Comparison of ENCODE assay signal across 7 mouse cellular contexts in the genomic region with DNA sequence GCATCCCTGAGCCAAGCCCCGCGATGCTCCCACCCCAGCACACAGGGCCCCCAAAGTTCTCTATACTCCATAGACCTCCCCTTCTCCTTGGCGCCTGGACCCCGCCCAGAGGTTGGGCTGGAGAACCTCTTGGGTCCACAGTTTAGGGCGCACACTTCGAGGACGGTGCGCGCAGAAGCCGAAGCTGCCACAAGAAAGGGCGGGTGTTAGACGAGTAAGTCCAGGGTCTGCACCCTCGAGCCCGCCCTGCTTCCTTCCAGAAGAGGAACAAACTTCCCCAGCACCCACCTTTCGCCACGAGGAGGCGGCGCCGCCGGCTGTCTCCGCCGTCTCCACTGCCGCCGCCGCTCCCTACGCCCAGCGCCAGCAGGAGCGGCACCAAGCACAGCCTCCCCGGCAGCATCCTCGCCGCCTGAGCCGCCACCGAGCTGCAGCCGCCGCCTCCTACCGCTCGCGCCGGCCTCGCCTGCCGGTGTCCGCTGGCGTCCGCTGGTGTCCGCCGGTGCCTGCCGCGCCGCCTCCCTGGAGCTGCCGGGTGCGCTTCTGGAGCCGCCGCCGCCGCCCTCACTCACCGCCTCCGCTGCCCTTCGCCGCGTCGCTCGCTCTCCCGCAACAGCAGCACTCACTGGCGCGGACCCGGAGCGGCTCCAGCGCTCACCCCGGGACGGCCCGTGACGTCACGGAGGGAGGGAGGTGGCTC. TPM values are rescaled to one million over a fixed set of nuclear protein-coding genes. Genes with fewer than 3 reads are reported as not detected.
DNase-seq lines count a peak whose midpoint lies in the region; ATAC-seq and TF ChIP-seq lines count a peak whose summit lies in the region.

A gene (minus strand): TSS at position 609 of the 700 bp plus-strand sequence.

- DNase-seq in adrenal gland, postnatal 14 days, result peak; percentile 72
- peak; percentile 74 to 84 for DNase-seq in cerebellum, postnatal 36 days
- peak; percentile 76 to 78 for DNase-seq in frontal cortex, postnatal 36 days (ENCODE audit: low spot score in 2 of 2)
- DNase-seq in left cerebral cortex, postnatal 25 days (ENCODE audit: low spot score in 2 of 2), result peak; percentile 79 to 90
- peak; percentile 88 for DNase-seq in midbrain, embryonic 10.5 days (ENCODE audit: low spot score)

- H3K9me3 ChIP-seq in intestine, embryonic 16.5 days (ENCODE audit: control insufficient read depth, low read length), result no peaks in the 10 kb centered on the region
- H3K9me3 ChIP-seq in midbrain, embryonic 10.5 days (replicated peaks), result no peaks in the 10 kb centered on the region

- TF ChIP-seq CTCF in small intestine, adult 2 months (IDR thresholded peaks at IDR 0.05; ENCODE audit: extremely low read depth, insufficient read length, insufficient replicate concordance, low read depth, low read length), result no peak

- intact Hi-C loops in left cerebral cortex, postnatal 25 days (cut with DNase I), result loop anchor here (2.0 to 10.0 kb wide), 8 partner anchors 80 to 736 kb away; no protein-coding TSS in a partner anchor

- no peaks in the 10 kb centered on the region for H3K36me3 ChIP-seq in intestine, embryonic 16.5 days (ENCODE audit: control insufficient read depth, insufficient read depth, low read length)
- no peaks in the 10 kb centered on the region for H3K36me3 ChIP-seq in midbrain, embryonic 10.5 days
- no peaks in the 10 kb centered on the region for H3K36me3 ChIP-seq in small intestine, adult 2 months (ENCODE audit: control insufficient read depth, insufficient read depth, low read length)

- no peak within 1 kb of the TSS for H3K27ac ChIP-seq in intestine, embryonic 16.5 days (ENCODE audit: low read length)
- peak within 1 kb of the TSS; percentile 77 for H3K27ac ChIP-seq in midbrain, embryonic 10.5 days (replicated peaks)
- H3K27ac ChIP-seq in small intestine, adult 2 months (ENCODE audit: insufficient read depth, low read depth, low read length), result no peak within 1 kb of the TSS

- peak within 1 kb of the TSS; percentile 64 for H3K9ac ChIP-seq in intestine, embryonic 16.5 days (ENCODE audit: low read depth, low read length)

- peak within 1 kb of the TSS; percentile 65 for H3K4me3 ChIP-seq in intestine, embryonic 16.5 days (ENCODE audit: low read length)
- peak within 1 kb of the TSS; percentile 64 for H3K4me3 ChIP-seq in midbrain, embryonic 10.5 days
- H3K4me3 ChIP-seq in small intestine, adult 2 months (ENCODE audit: low read depth, low read length), result peak within 1 kb of the TSS; percentile 55

- H3K27me3 ChIP-seq in intestine, embryonic 16.5 days (replicated peaks; ENCODE audit: control insufficient read depth, insufficient read depth, low read length), result peaks cover 27% of the 10 kb centered on the region
- H3K27me3 ChIP-seq in midbrain, embryonic 10.5 days (ENCODE audit: low read depth, poor library complexity, severe bottlenecking), result peaks cover 46% of the 10 kb centered on the region
- peaks cover 20% of the 10 kb centered on the region for H3K27me3 ChIP-seq in small intestine, adult 2 months (ENCODE audit: control insufficient read depth, insufficient read depth, low read length)

- ATAC-seq in intestine, embryonic 16.5 days, result peak; percentile 89

- peaks cover 13% of the 10 kb centered on the region for H3K4me1 ChIP-seq in intestine, embryonic 16.5 days (ENCODE audit: control insufficient read depth, insufficient read depth, low read length)
- H3K4me1 ChIP-seq in midbrain, embryonic 10.5 days, result peaks cover 19% of the 10 kb centered on the region
- peaks cover 5% of the 10 kb centered on the region for H3K4me1 ChIP-seq in small intestine, adult 2 months (ENCODE audit: control insufficient read depth, insufficient read depth, insufficient read length, low read length)

- peak within 1 kb of the TSS; percentile 98 for H3K4me2 ChIP-seq in intestine, embryonic 16.5 days (ENCODE audit: low read depth, low read length)

- under 1% methylated on average over 63 of the region's 73 CpGs for WGBS in intestine, embryonic 16.5 days
- WGBS in midbrain, embryonic 10.5 days, result under 1% methylated on average over 73 of the region's 73 CpGs
- WGBS in small intestine, adult 2 months, result 2% methylated on average over 73 of the region's 73 CpGs

- no peak for TF ChIP-seq POLR2A in small intestine, adult 2 months (IDR thresholded peaks at IDR 0.05; ENCODE audit: low read depth, low read length)

RNA-seq across cellular contexts. Expression of the gene that starts here (rescaled TPM):
- total RNA-seq in adrenal gland, postnatal 14 days (2021), result 4.6 and 4.8 TPM in 2 replicates
- 0.31 and 0.38 TPM in 2 replicates for polyA plus RNA-seq in intestine, embryonic 16.5 days (2015; fragmentation: Nextera tagmentation; extraction: Ambion mirVana)
- total RNA-seq in left cerebral cortex, postnatal 25 days (2021), result 10 to 100 TPM; 80.1 to 80.6 TPM
- 0.96 and 1.0 TPM in 2 replicates for polyA plus RNA-seq in midbrain, embryonic 10.5 days (2016; fragmentation: Nextera tagmentation; extraction: Ambion mirVana)
- polyA plus RNA-seq in small intestine, adult 2 months (2012; rRNA removed), result 0.27 and 0.38 TPM in 2 replicates

Comparison
In these comparisons a context has a peak if more than half of its experiments do, and no peak if none do; other contexts are left out.
1. RNA of the gene that starts here (total RNA-seq): 80.1 to 80.6 TPM in left cerebral cortex, postnatal 25 days; 4.6 to 4.8 TPM in adrenal gland, postnatal 14 days; every median in the first group is over 10 times any median in the second.
2. Peak in ATAC-seq, H3K4me3 ChIP-seq, H3K9ac ChIP-seq and H3K4me2 ChIP-seq in intestine, embryonic 16.5 days; RNA of the gene not detected or under 1 TPM.
3. Peak in every context shown above with its lines, with median percentiles within 50 percentile points of each other: DNase-seq and H3K4me3 ChIP-seq.